Mouse (Mus musculus): ENCODE measurements around the gene Zkscan6. TPM values are rescaled to one million over a fixed set of nuclear protein-coding genes. Genes with fewer than 3 reads are reported as not detected.

Zkscan6 gene
- 7.5 and 8.9 TPM in 2 replicates for polyA plus RNA-seq (2016; fragmentation: Nextera tagmentation; extraction: Ambion mirVana)

- Histone ChIP-seq H3K4me3 (peak within 1 kb of the TSS; percentile 85), H3K9me3 (replicated peaks) (no peaks in the 10 kb centered on the region), H3K9ac (peak within 1 kb of the TSS; percentile 82), H3K27me3 (replicated peaks) (no peaks in the 10 kb centered on the region), H3K4me1 (peaks cover 41% of the 10 kb centered on the region), H3K27ac (peak within 1 kb of the TSS; percentile 96), H3K4me2 (peak within 1 kb of the TSS; percentile 93), H3K36me3 (no peaks in the 10 kb centered on the region)
- WGBS (ENCODE audit: insufficient replicate concordance): under 1% methylated on average over 58 of the region's 58 CpGs
- peak; percentile 98 for ATAC-seq
Measured at GRCm38 (mm10) chr11:65806909-65807504, at the start of gene Zkscan6. Gene Zkscan6 (plus strand): TSS chr11:65807175.

DNA sequence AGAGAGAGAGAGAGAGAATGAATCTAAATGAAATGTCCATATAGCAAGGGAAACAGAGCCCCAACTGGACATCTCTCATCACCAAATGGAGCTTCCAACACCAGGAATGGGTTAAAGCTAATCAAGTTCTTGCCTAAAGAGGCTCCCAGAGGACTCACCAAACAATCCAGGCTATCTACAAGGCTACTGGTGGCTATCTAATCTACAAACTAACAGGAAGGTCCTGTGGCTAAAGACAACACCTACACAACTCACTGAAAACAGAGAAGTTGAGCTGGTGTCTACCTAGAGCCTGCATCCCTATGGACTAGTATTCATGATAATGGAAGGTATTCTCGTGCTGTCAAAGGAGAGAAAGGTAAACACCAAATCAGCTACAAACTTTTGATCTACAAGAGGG, 47.6 kb upstream of the Zkscan6 start:
- H3K27ac ChIP-seq: no peak overlapping the region
- WGBS (ENCODE audit: insufficient replicate concordance): 61% methylated on average over 1 of the region's 1 CpGs
- no peak for ATAC-seq
- H3K27me3 ChIP-seq (replicated peaks): no peaks in the 10 kb centered on the region
- peaks cover 29% of the 10 kb centered on the region for H3K4me1 ChIP-seq
- peaks cover 10% of the 10 kb centered on the region for H3K36me3 ChIP-seq
- no peak overlapping the region for H3K9ac ChIP-seq
- H3K4me3 ChIP-seq: no peak overlapping the region
- 0 out of 2 replicates have a peak overlapping the region, but pooled peaks have one; percentile 10 for H3K4me2 ChIP-seq
- no peaks in the 10 kb centered on the region for H3K9me3 ChIP-seq (replicated peaks)

DNA sequence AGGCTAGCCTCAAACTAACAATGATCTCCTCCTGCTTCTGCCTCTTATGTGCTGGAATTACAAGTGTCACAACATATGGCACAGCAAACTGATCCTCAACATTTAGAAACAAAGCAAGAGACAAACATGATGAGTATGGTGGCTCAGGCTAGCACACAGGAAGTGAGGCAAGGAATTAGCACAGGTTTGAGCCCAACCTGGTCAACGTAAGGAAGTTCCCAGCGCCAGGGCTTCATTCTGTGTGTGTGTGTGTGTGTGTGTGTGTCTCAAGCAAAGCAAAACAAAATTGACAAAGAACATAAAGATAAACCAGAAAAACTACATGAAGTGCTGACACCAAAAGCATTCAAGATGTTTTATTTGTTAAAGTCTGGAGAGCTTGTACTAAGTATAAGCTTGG, 46.1 kb upstream of the Zkscan6 start:
- WGBS (ENCODE audit: insufficient replicate concordance): 88% methylated on average over 2 of the region's 2 CpGs
- peaks cover 2% of the 10 kb centered on the region; the same call in 1 of the 2 replicates for H3K36me3 ChIP-seq
- H3K4me2 ChIP-seq: no peak overlapping the region
- no peaks in the 10 kb centered on the region for H3K27me3 ChIP-seq (replicated peaks)
- no peak overlapping the region for H3K4me3 ChIP-seq
- H3K27ac ChIP-seq: no peak overlapping the region
- peaks cover 32% of the 10 kb centered on the region for H3K4me1 ChIP-seq
- no peak for ATAC-seq
- H3K9me3 ChIP-seq (replicated peaks): no peaks in the 10 kb centered on the region
- H3K9ac ChIP-seq: no peak overlapping the region

GRCm38 (mm10) chr11:65768445-65768844, 38.5 kb upstream of the Zkscan6 start:
- Histone ChIP-seq H3K9ac (no peak overlapping the region; the same call in 1 of the 2 replicates), H3K27ac (peak overlapping the region; percentile 56; the same call in 1 of the 2 replicates)

DNA sequence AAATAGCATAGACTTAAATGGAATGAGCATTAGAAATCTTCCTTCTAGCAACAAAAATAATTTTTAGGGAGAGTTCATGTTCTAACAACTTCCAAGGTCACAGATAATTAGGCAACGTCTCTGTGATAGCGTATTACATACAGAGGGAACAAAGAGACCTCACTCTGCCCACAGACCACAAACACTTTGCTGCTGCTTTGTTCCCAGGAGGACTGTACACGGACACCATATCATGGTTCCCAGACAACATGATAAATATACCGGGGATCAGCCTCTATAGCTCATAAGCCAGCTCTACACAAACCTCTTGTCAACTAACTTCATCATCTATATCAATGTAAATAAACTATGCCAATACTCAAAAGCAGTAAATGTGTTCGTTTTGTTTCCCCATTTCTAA, 37.0 kb upstream of the Zkscan6 start:
- 32% methylated on average over 5 of the region's 5 CpGs for WGBS (ENCODE audit: insufficient replicate concordance)
- Histone ChIP-seq H3K27me3 (replicated peaks) (no peaks in the 10 kb centered on the region), H3K9me3 (replicated peaks) (no peaks in the 10 kb centered on the region), H3K27ac (peak overlapping the region; percentile 32; the same call in 1 of the 2 replicates), H3K4me1 (peaks cover 70% of the 10 kb centered on the region), H3K9ac (no peak overlapping the region), H3K4me3 (no peak overlapping the region), H3K4me2 (no peak overlapping the region), H3K36me3 (no peaks in the 10 kb centered on the region)
- no peak for ATAC-seq

More at GRCm38 (mm10) chr11:65768445-65768844, 38.5 kb upstream of the Zkscan6 start:
- H3K4me1 ChIP-seq: peaks cover 56% of the 10 kb centered on the region
- peaks cover under 1% of the 10 kb centered on the region; the same call in 1 of the 2 replicates for H3K36me3 ChIP-seq
- no peaks in the 10 kb centered on the region for H3K9me3 ChIP-seq (replicated peaks)
- H3K4me3 ChIP-seq: no peak overlapping the region
- H3K4me2 ChIP-seq: peak overlapping the region; percentile 15
- 0 out of 2 replicates have a peak, but pooled peaks have one; percentile 65 for ATAC-seq
- no peaks in the 10 kb centered on the region for H3K27me3 ChIP-seq (replicated peaks)

GRCm38 (mm10) chr11:65771546-65771945, 35.4 kb upstream of the Zkscan6 start:
- H3K27me3 ChIP-seq (replicated peaks): no peaks in the 10 kb centered on the region
- no peak for ATAC-seq
- H3K4me1 ChIP-seq: peaks cover 78% of the 10 kb centered on the region
- H3K9ac ChIP-seq: no peak overlapping the region
- WGBS (ENCODE audit: insufficient replicate concordance): 78% methylated on average over 1 of the region's 1 CpGs
- no peak overlapping the region for H3K4me3 ChIP-seq
- no peak overlapping the region for H3K27ac ChIP-seq
- no peaks in the 10 kb centered on the region for H3K36me3 ChIP-seq
- no peak overlapping the region for H3K4me2 ChIP-seq
- H3K9me3 ChIP-seq (replicated peaks): no peaks in the 10 kb centered on the region

GRCm38 (mm10) chr11:65773535-65773934, 33.4 kb upstream of the Zkscan6 start:
- H3K4me1 ChIP-seq: peaks cover 85% of the 10 kb centered on the region
- H3K4me2 ChIP-seq: peak overlapping the region; percentile 67
- peak overlapping the region; percentile 35 for H3K9ac ChIP-seq
- no peaks in the 10 kb centered on the region for H3K27me3 ChIP-seq (replicated peaks)
- peak; percentile 93 for ATAC-seq
- no peaks in the 10 kb centered on the region for H3K9me3 ChIP-seq (replicated peaks)
- peak overlapping the region; percentile 24 for H3K4me3 ChIP-seq
- H3K36me3 ChIP-seq: no peaks in the 10 kb centered on the region
- H3K27ac ChIP-seq: peak overlapping the region; percentile 89
- WGBS (ENCODE audit: insufficient replicate concordance): 32% methylated on average over 2 of the region's 2 CpGs

- Histone ChIP-seq H3K36me3 (no peaks in the 10 kb centered on the region), H3K4me2 (peak overlapping the region; percentile 67), H3K4me1 (peaks cover 84% of the 10 kb centered on the region), H3K4me3 (peak overlapping the region; percentile 24), H3K9ac (peak overlapping the region; percentile 35), H3K9me3 (replicated peaks) (no peaks in the 10 kb centered on the region), H3K27me3 (replicated peaks) (no peaks in the 10 kb centered on the region), H3K27ac (peak overlapping the region; percentile 89)
- 39% methylated on average over 6 of the region's 6 CpGs for WGBS (ENCODE audit: insufficient replicate concordance)
- ATAC-seq: peak; percentile 87
Measured at GRCm38 (mm10) chr11:65773946-65774656, 32.9 kb upstream of the Zkscan6 start.

- Histone ChIP-seq H3K9ac (no peak overlapping the region), H3K27ac (peak overlapping the region; percentile 39), H3K36me3 (peaks cover 21% of the 10 kb centered on the region), H3K4me3 (no peak overlapping the region), H3K9me3 (replicated peaks) (no peaks in the 10 kb centered on the region), H3K4me2 (no peak overlapping the region), H3K27me3 (replicated peaks) (no peaks in the 10 kb centered on the region), H3K4me1 (peaks cover 77% of the 10 kb centered on the region)
- ATAC-seq: no peak
- 41% methylated on average over 2 of the region's 2 CpGs for WGBS (ENCODE audit: insufficient replicate concordance)
Measured at GRCm38 (mm10) chr11:65776906-65777611, 29.9 kb upstream of the Zkscan6 start.

GRCm38 (mm10) chr11:65777810-65778209, 29.2 kb upstream of the Zkscan6 start:
- H3K4me3 ChIP-seq: no peak overlapping the region
- no peak overlapping the region for H3K9ac ChIP-seq
- H3K4me1 ChIP-seq: peaks cover 74% of the 10 kb centered on the region
- 40% methylated on average over 5 of the region's 5 CpGs for whole genome bisulfite sequencing (ENCODE audit: insufficient replicate concordance)
- no peaks in the 10 kb centered on the region for H3K9me3 ChIP-seq (replicated peaks)
- H3K4me2 ChIP-seq: no peak overlapping the region
- no peak for ATAC-seq
- H3K27me3 ChIP-seq (replicated peaks): no peaks in the 10 kb centered on the region
- peaks cover 21% of the 10 kb centered on the region for H3K36me3 ChIP-seq
- peak overlapping the region; percentile 39 for H3K27ac ChIP-seq

GRCm38 (mm10) chr11:65779066-65779465, 27.9 kb upstream of the Zkscan6 start:
- H3K9me3 ChIP-seq (replicated peaks): no peaks in the 10 kb centered on the region
- WGBS (ENCODE audit: insufficient replicate concordance): 61% methylated on average over 1 of the region's 1 CpGs
- H3K4me1 ChIP-seq: peaks cover 68% of the 10 kb centered on the region
- no peak overlapping the region for H3K4me3 ChIP-seq
- no peak for ATAC-seq
- H3K27me3 ChIP-seq (replicated peaks): no peaks in the 10 kb centered on the region
- peaks cover 21% of the 10 kb centered on the region for H3K36me3 ChIP-seq
- H3K4me2 ChIP-seq: no peak overlapping the region
- H3K9ac ChIP-seq: no peak overlapping the region
- H3K27ac ChIP-seq: no peak overlapping the region

DNA sequence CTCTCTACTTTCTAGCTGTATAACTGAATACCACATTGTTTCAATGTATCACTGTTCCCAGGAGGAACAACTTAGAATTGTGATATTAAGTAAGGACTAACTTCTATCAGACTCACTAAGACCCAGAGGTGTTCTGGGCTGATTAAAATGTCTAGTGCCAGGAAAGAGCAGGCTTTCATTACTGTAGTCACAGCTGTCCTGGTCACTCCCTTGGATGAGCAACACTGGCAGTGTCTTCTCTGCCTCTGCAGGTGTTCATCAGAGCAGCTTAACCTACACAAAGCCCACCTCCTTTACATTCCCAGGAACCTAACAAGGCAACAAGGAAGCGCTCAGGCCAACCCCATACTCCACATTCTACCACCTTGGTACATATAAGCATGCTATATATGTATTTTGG, 27.4 kb upstream of the Zkscan6 start:
- Histone ChIP-seq H3K27me3 (replicated peaks) (no peaks in the 10 kb centered on the region), H3K4me3 (no peak overlapping the region), H3K9me3 (replicated peaks) (no peaks in the 10 kb centered on the region), H3K9ac (no peak overlapping the region), H3K27ac (0 out of 2 replicates have a peak overlapping the region, but pooled peaks have one; percentile 20), H3K4me1 (peaks cover 67% of the 10 kb centered on the region), H3K36me3 (peaks cover 21% of the 10 kb centered on the region), H3K4me2 (no peak overlapping the region)
- no peak for ATAC-seq
- 80% methylated on average over 1 of the region's 1 CpGs for WGBS (ENCODE audit: insufficient replicate concordance)
